Mouse (Mus musculus): ENCODE measurements at regions not wholly inside any gene's neighbourhood (a gene's known extent, or its start where the extent isn't known, plus 50 kb on each side); places are given as distances from the start of the nearest gene placed in this dataset.
A peak's percentile ranks its signal among the peaks of the same experiment; 100 is the strongest.

GRCm38 (mm10) chr9:61707296-61707695 lies 207.0 kb downstream of the Rplp1 start:
- DNase-seq (ENCODE audit: low spot score), result no peak

GRCm38 (mm10) chr9:61706263-61706755 lies 208.0 kb downstream of the Rplp1 start:
- no peak for DNase-seq (ENCODE audit: low spot score)

DNA sequence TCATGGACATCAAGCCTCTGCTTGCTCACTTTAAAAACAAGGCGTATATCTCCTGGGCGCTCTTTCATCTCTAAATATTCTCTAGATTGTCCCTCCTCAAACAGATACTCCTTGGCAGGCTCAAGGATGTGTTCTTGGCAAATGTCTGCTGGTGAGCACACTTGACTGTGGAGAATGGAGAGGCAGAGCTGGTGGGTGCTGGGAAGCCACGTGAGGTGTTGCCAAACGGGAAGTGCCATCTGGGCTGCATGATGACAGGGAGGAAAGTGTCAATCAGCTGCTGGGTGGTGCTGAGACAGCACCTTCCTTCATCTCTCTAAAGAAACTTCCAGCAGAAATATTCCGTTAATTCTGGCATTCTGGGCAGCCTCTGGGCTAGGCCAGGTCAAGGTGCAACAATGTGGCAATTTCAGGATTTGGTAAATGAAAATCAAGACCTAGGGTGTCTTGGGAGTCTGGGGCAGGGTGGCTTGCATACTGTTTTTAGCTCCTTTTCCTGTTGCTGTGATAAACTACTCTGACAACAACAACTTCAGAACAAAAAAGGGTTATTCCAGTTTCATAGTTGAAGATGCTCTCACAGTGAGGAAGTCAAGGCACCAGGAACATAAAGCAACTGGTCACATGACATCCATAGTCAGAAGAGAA lies 208.6 kb downstream of the Rplp1 start:
- DNase-seq (ENCODE audit: low spot score), result no peak

DNA sequence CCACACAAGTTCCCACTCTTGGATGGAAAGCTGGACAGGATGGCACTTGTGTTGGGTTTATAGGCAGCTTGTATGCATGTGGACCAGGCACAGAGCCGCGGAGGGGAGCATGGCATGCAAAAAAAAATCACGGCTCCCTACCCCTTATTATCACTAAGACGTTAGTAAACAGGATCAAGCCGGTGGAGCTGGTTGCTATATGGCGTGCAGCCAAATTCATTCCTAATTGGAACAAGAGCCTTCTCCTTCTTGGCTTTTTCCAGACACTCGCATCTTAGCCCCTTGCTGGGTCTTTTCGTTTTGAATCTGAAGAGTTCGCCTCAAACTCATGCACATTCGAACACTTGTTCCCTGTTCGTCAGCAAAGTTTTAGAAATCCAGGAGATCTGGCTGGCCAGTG lies 211.0 kb downstream of the Rplp1 start:
- DNase-seq (ENCODE audit: low spot score), result no peak

DNA sequence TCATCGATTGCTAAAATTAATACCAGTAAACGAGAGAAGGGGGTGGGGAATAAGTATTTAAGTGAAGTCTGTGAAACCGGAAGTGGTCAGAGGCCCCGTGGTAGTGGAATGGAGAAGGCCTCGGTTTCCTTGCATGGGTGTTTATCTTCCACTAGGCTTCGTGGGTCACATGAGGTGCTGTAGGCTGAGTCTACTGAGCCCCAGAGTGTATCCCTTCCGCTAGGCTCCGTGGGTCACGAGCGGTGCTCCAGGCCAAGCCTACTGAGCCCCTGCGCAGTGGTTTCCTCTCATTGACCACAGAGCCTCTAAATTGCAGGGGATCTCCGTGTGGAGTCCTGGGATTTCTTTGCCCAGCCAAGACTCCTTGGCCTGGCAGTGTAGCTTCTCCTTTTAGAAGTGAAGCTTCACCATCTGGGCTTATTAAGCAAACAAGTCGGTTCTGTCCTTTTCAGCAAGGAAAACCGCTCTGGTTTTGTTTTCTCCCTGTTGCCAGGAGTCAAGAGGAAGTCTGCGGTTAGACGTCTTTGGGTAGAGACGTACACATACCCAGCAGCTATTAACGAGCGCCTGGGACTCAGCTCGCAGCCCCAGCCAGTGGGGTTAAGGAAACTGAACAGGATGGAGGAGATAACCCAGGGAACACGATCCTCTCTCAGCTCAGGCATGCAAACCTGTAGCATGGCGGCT lies 211.9 kb downstream of the Rplp1 start:
- no peak for DNase-seq (ENCODE audit: low spot score)

- no peak for DNase-seq (ENCODE audit: low spot score)
These were observed 213.8 kb downstream of the Rplp1 start for GRCm38 (mm10) chr9:61700576-61700975.

DNA sequence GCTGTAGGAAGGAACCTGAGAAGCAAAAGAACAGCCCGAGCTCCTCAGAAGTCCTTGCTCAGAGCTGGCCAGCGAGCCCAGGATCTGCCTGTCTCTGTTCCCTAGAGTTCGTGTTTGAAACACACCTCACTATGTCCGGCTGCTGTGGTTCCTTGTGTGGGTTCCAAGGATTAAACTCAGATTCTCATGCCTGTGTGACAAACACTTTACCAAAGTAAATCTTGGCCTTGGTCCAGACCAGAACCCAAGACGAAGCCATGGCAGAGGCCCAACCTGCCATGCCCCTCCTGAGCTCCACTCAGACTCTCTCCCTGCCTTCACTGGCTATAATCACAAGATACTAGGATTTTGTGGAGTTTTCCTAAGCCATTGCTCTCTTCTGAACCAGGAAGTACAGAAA lies 214.7 kb downstream of the Rplp1 start:
- no peak for DNase-seq (ENCODE audit: low spot score)

- peak; percentile 28 for DNase-seq (ENCODE audit: low spot score)
These were observed 216.4 kb downstream of the Rplp1 start for GRCm38 (mm10) chr9:61697959-61698358.

- no peak for DNase-seq (ENCODE audit: low spot score)
These were observed 217.5 kb downstream of the Rplp1 start for GRCm38 (mm10) chr9:61696831-61697230.

- no peak for DNase-seq (ENCODE audit: low spot score)
These were observed 218.5 kb downstream of the Rplp1 start for GRCm38 (mm10) chr9:61695821-61696220.

- no peak for DNase-seq (ENCODE audit: low spot score)
These were observed 219.0 kb downstream of the Rplp1 start for GRCm38 (mm10) chr9:61695381-61695791.

DNA sequence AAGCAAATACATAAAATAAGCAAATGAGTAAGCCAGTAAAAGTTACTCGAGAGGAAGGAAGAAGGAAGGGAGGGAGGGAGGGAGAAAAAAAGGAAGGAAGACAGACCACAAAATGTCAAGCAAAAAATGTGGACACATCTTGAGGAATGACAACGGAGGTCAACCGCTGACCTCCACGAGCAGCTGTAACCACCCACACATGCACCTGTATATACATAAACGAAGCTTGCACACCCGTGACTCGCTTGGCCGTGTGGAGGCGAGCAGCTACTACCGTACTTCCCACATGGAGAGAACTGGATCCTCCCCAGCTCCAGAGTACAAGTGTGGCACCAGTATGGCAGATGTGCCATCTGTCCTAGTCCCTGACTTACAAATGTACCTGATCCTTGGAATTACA lies 220.1 kb downstream of the Rplp1 start:
- no peak for DNase-seq (ENCODE audit: low spot score)

- no peak for DNase-seq (ENCODE audit: low spot score)
These were observed 223.6 kb downstream of the Rplp1 start for GRCm38 (mm10) chr9:61690786-61691185.

DNA sequence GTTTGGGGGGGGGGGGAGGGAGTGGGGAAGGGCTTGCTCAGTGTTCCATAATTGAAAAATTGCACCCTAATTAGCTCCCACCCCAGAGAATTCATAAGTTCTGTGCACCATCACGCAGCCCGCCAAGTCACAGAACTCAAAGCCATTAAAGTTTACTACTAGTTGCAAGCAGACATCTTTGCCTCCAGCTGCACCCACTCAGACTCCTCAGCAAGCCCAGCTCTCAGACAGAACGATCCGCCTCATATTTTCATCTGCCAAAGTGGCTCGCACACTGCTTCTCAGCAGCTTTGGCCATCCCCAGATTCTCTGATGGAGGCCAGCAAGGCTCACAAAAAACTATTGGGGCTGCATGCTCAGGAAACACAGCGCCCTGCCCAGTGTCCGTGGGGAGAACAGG lies 224.4 kb downstream of the Rplp1 start:
- no peak for DNase-seq (ENCODE audit: low spot score)

GRCm38 (mm10) chr9:61689516-61689915 lies 224.8 kb downstream of the Rplp1 start:
- DNase-seq (ENCODE audit: low spot score), result no peak

GRCm38 (mm10) chr9:61683557-61683956 lies 230.8 kb downstream of the Rplp1 start:
- DNase-seq (ENCODE audit: low spot score), result no peak

- no peak for DNase-seq (ENCODE audit: low spot score)
These were observed 231.5 kb downstream of the Rplp1 start for GRCm38 (mm10) chr9:61682744-61683259.

DNA sequence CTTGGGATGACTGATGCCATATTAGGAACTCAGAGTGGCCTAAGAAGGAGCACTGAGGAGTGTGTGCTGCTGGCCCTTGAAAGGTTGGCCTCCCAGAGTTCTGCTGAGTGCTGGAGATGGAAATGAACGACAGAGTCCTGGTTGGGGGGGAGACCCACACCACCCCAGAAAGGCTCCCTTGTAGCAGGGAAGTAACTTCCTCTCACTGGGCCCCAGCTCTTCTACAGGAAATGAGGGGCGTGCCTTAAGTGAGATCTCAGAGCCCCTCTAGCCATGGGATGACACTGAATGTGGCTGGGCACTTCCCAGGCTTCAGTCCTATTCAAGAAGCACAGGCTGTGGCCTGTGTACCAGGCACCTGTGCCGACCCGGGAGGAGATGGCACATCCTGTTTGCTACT lies 232.0 kb downstream of the Rplp1 start:
- no peak for DNase-seq (ENCODE audit: low spot score)

DNA sequence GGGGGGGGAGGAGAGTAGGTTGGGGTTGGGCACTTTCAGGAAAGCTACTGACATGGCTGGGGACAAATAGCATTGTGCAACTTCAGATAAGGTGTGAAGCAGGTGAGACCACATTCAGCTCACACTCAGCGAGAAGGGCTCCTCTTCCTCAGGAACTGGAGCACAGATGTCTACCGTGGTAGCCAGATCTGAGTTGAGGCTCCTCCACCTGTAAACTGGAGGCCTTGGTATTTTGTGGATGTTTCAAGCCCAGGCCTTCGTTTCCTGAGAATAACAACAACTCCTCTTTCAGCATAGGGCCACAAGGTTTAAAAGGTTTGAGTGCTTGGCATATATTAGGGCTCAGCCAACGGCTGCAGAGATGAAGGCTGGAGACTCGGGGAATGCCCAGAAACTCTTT lies 232.9 kb downstream of the Rplp1 start:
- DNase-seq (ENCODE audit: low spot score), result no peak

- DNase-seq (ENCODE audit: low spot score), result no peak
These were observed 233.4 kb downstream of the Rplp1 start for GRCm38 (mm10) chr9:61680911-61681311.

- no peak for DNase-seq (ENCODE audit: low spot score)
These were observed 234.7 kb downstream of the Rplp1 start for GRCm38 (mm10) chr9:61679686-61680085.

GRCm38 (mm10) chr9:61677603-61678002 lies 236.7 kb downstream of the Rplp1 start:
- DNase-seq (ENCODE audit: low spot score), result no peak

GRCm38 (mm10) chr9:61677037-61677436 lies 237.3 kb downstream of the Rplp1 start:
- peak; percentile 80 for DNase-seq (ENCODE audit: low spot score)

DNA sequence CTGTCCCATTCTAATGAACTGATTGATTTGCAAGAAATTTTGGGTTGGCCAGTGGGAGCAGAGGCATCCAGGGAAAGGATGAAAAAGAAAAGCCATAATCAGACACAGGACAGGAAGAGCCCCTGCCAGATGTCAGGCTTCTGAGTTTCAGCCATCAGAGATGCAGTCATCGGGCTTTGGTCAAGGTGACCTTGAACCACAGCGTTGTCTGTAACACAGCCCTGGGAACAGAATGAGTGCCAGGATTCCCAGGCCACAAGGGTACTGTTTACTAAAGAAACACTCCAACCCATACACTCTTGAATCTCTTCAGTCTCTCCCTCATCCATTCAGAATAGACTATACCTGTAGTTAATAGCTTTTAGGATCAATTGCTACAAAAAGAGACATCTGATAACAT lies 239.0 kb downstream of the Rplp1 start:
- no peak for DNase-seq (ENCODE audit: low spot score)
